Mouse (Mus musculus) liver, embryonic 14.5 days (tissue): ENCODE measurements at regions not wholly inside any gene's neighbourhood (a gene's known extent, or its start where the extent isn't known, plus 50 kb on each side); places are given as distances from the start of the nearest gene placed in this dataset.

ENCODE experiments used
- ATAC-seq: fragments of 200-750 bp; cut with Nextera tagmentation; 2 replicates; pipeline ENCODE4 v1.8.0; 2017; ENCODE audit warnings: moderate number of reproducible peaks, mild to moderate bottlenecking, moderate library complexity; ENCODE audit not compliant: insufficient read depth
- DNase-seq, 3 experiments: peaks; one replicate each; pipeline ENCODE4 v3.0.0-alpha.2; 2012 to 2013; ENCODE audit warnings: low read depth in 3 of 3, low spot score in 3 of 3
- H3K27ac ChIP-seq: fragments of 300-500 bp; sonication (generic); 2 replicates; pipeline ENCODE4 v1.5.1; 2014; ENCODE audit warnings: moderate library complexity, mild to moderate bottlenecking, control low read depth, inconsistent platforms
- H3K27me3 ChIP-seq: fragments of 300-500 bp; sonication (generic); 2 replicates; pipeline ENCODE4 v1.6.1; 2014; ENCODE audit warnings: mild to moderate bottlenecking, low read length, moderate library complexity; ENCODE audit not compliant: control insufficient read depth, insufficient read depth
- H3K36me3 ChIP-seq: fragments of 300-500 bp; sonication (generic); replicated peaks from 2 replicates; pipeline ENCODE4 v1.6.1; 2014; ENCODE audit warnings: low read depth; ENCODE audit not compliant: control insufficient read depth, insufficient read depth
- H3K4me1 ChIP-seq, 2 experiments: fragments of 200-500 bp in 1 of 2; fragments of 300-500 bp in 1 of 2; sonication (generic) in 1 of 2; replicated peaks; 2 replicates each; pipeline ENCODE4 v1.6.1; 2012 to 2014; ENCODE audit warnings: antibody characterized with exemption in 1 of 2, inconsistent platforms in 1 of 2, low read length in 1 of 2; ENCODE audit not compliant: control insufficient read depth in 2 of 2, insufficient read depth in 2 of 2
- H3K4me2 ChIP-seq: fragments of 300-500 bp; sonication (generic); 2 replicates; pipeline ENCODE4 v1.6.1; 2014; ENCODE audit warnings: low read depth, mild to moderate bottlenecking, control low read depth, moderate library complexity
- H3K4me3 ChIP-seq, 2 experiments: fragments of 200-500 bp in 1 of 2; fragments of 300-500 bp in 1 of 2; sonication (generic) in 1 of 2; 2 replicates each; pipeline ENCODE4 v1.5.1; 2012 to 2014; ENCODE audit warnings: low read depth in 2 of 2, low read length in 2 of 2, mild to moderate bottlenecking in 2 of 2, control low read depth in 1 of 2, inconsistent platforms in 1 of 2, moderate library complexity in 1 of 2; ENCODE audit not compliant: insufficient read depth in 1 of 2
- H3K9ac ChIP-seq: fragments of 300-500 bp; sonication (generic); replicated peaks from 2 replicates; pipeline ENCODE4 v1.6.1; 2014; ENCODE audit warnings: mild to moderate bottlenecking, control low read depth, moderate library complexity
- H3K9me3 ChIP-seq: fragments of 300-500 bp; sonication (generic); 2 replicates; pipeline ENCODE4 v1.6.1; 2016; ENCODE audit warnings: low read length, mixed read lengths; ENCODE audit not compliant: control insufficient read depth
- CTCF ChIP-seq: IDR thresholded peaks from 2 replicates; pipeline ENCODE4 v1.5.1; 2016; ENCODE audit warnings: antibody characterized with exemption, low read depth, control low read depth
- EP300 ChIP-seq: IDR thresholded peaks from 2 replicates; pipeline ENCODE4 v1.6.1; 2016; ENCODE audit warnings: antibody characterized with exemption, low read depth
- WGBS: fragments of 180-500 bp; shearing (Covaris S2); extraction: QIAGEN DNeasy Blood & Tissue Kit; methylation state at CpG from one replicate; pipeline ENCODE4 v1.1.7; 2014; ENCODE audit not compliant: insufficient replicate concordance; 5-methylcytosine and 5-hydroxymethylcytosine counted together

GRCm38 (mm10) chr12:16261465-16261864 lies 349.3 kb downstream of the Lpin1 start:
- Histone ChIP-seq H3K4me1 (no peaks in the 10 kb centered on the region), H3K36me3 (no peaks in the 10 kb centered on the region), H3K4me2 (no peak overlapping the region), H3K9me3 (no peaks in the 10 kb centered on the region), H3K4me3 (no peak overlapping the region), H3K27ac (no peak overlapping the region), H3K27me3 (no peaks in the 10 kb centered on the region), H3K9ac (no peak overlapping the region)
- ATAC-seq (no peak), DNase-seq (no peak)
- TF ChIP-seq CTCF: no peak
- 62% methylated on average over 4 of the region's 4 CpGs for WGBS

- H3K9ac ChIP-seq: no peak overlapping the region
- H3K27me3 ChIP-seq: no peaks in the 10 kb centered on the region
- no peaks in the 10 kb centered on the region for H3K4me1 ChIP-seq
- no peaks in the 10 kb centered on the region for H3K9me3 ChIP-seq
- WGBS: 47% methylated on average over 8 of the region's 8 CpGs
- ATAC-seq: no peak
- TF ChIP-seq EP300 (no peak), CTCF (no peak)
- H3K27ac ChIP-seq: no peak overlapping the region
- H3K4me2 ChIP-seq: no peak overlapping the region
- no peak overlapping the region for H3K4me3 ChIP-seq
- DNase-seq: no peak
- no peaks in the 10 kb centered on the region for H3K36me3 ChIP-seq
Observed at GRCm38 (mm10) chr12:16260981-16261380, 349.8 kb downstream of the Lpin1 start.

GRCm38 (mm10) chr12:16260501-16260900 lies 350.3 kb downstream of the Lpin1 start:
- no peaks in the 10 kb centered on the region for H3K4me1 ChIP-seq
- H3K9ac ChIP-seq: no peak overlapping the region
- no peak overlapping the region for H3K4me3 ChIP-seq
- no peaks in the 10 kb centered on the region for H3K27me3 ChIP-seq
- H3K36me3 ChIP-seq: no peaks in the 10 kb centered on the region
- no peak overlapping the region for H3K27ac ChIP-seq
- no peak for DNase-seq
- TF ChIP-seq CTCF: no peak
- TF ChIP-seq EP300: no peak
- no peaks in the 10 kb centered on the region for H3K9me3 ChIP-seq
- WGBS: 60% methylated on average over 2 of the region's 2 CpGs
- no peak for ATAC-seq
- no peak overlapping the region for H3K4me2 ChIP-seq

DNA sequence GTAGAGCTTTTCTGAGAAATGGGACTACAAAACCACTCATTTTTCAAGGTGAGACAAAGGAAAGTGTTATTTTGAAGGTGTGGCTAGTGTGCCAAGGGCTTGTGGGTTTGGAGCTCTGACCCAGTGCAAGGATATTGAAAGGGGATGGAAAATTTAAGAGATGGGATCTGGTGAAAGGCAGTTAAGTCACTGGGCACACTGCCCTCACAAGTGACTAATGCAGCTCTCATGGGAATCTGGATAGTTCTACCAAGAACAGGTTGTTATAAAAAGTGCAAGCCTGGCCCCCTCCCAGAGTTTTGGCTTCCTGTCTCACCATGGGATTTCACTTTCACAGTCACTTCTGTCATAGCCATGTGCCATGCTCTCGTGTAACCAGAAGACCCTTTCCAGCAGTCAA lies 360.1 kb downstream of the Lpin1 start:
- TF ChIP-seq EP300 (no peak), CTCF (no peak)
- H3K27me3 ChIP-seq: no peaks in the 10 kb centered on the region
- 55% methylated on average over 1 of the region's 1 CpGs for WGBS
- ATAC-seq: no peak
- no peak overlapping the region for H3K27ac ChIP-seq
- no peak overlapping the region for H3K9ac ChIP-seq
- H3K4me2 ChIP-seq: no peak overlapping the region
- no peak for DNase-seq
- H3K4me1 ChIP-seq: no peaks in the 10 kb centered on the region
- no peak overlapping the region for H3K4me3 ChIP-seq
- H3K9me3 ChIP-seq: no peaks in the 10 kb centered on the region
- H3K36me3 ChIP-seq: no peaks in the 10 kb centered on the region

DNA sequence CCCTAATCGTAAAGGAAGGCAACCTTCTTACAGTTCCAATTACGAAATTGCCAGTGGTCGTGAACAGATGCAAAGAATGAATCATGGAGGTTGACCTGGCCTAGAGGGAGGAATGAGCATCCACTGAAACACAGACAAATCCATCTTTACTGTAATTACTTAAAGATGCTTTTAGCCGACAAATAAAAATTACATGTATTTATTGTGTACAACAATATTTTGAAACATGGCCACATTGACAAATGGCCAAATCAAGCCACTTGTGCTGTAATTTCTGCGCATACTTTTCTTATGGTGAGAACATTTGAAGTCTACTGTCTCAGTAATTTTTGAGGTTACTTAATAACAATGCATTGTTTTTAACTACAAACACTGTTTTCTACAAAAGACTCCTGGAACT lies 360.7 kb downstream of the Lpin1 start:
- no peak overlapping the region for H3K4me3 ChIP-seq
- no peak for TF ChIP-seq EP300
- no peak for TF ChIP-seq CTCF
- no peak for ATAC-seq
- H3K9ac ChIP-seq: no peak overlapping the region
- H3K4me1 ChIP-seq: no peaks in the 10 kb centered on the region
- no peak overlapping the region for H3K4me2 ChIP-seq
- WGBS: 68% methylated on average over 5 of the region's 5 CpGs
- DNase-seq: no peak
- H3K36me3 ChIP-seq: no peaks in the 10 kb centered on the region
- H3K27ac ChIP-seq: no peak overlapping the region
- H3K27me3 ChIP-seq: no peaks in the 10 kb centered on the region
- H3K9me3 ChIP-seq: no peaks in the 10 kb centered on the region

- H3K27ac ChIP-seq: no peak overlapping the region
- H3K4me2 ChIP-seq: no peak overlapping the region
- no peaks in the 10 kb centered on the region for H3K4me1 ChIP-seq
- H3K36me3 ChIP-seq: no peaks in the 10 kb centered on the region
- H3K27me3 ChIP-seq: no peaks in the 10 kb centered on the region
- H3K9ac ChIP-seq: no peak overlapping the region
- 59% methylated on average over 5 of the region's 5 CpGs for WGBS
- no peak overlapping the region for H3K4me3 ChIP-seq
- H3K9me3 ChIP-seq: no peaks in the 10 kb centered on the region
- ATAC-seq: no peak
- DNase-seq: no peak
- no peak for TF ChIP-seq EP300
- TF ChIP-seq CTCF: no peak
Observed at GRCm38 (mm10) chr12:16239792-16240191, 371.0 kb downstream of the Lpin1 start.
